Mouse (Mus musculus) ES-E14 (cell line): Measurements from ENCODE around the gene Cldn11.

Source experiments
- MAFK ChIP-seq: IDR thresholded peaks from 2 replicates; pipeline ENCODE4 v1.6.1; 2014; ENCODE audit warnings: mild to moderate bottlenecking, low read depth, low read length, inconsistent platforms; ENCODE audit not compliant: insufficient read depth
- ZC3H11A ChIP-seq: IDR thresholded peaks from 2 replicates; pipeline ENCODE4 v1.6.1; 2012; ENCODE audit warnings: low read depth, mild to moderate bottlenecking, inconsistent platforms, low read length, borderline replicate concordance

DNA sequence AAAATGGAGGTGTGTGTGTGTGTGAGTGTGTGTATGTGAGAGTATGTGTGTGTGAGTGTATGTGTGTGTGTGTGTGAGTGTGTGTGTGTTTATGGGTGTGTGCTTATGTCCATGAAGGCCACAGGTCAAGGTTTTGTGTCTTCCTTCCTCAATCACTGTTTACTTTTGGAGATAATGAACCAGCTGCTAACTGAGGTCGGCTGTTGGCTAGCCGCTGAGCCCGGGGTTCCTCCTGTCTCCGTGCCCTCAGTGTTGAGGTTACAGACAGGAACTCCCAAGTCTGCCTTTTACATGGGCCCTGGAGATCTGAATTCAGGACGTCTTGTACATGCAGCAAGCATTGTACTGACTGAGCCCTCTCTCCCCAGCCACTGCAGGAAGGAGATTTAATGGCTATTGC is 16.1 kb upstream of the Cldn11 start:
- TF ChIP-seq ZC3H11A, result no peak
- TF ChIP-seq MAFK, result no peak
